Mouse (Mus musculus) liver, embryonic 13.5 days (tissue): ENCODE measurements around the gene Phf11b. TPM values are rescaled to one million over a fixed set of nuclear protein-coding genes. Genes with fewer than 3 reads are reported as not detected.
"Not testable (repeated sequence)": the region's sequence is repeated elsewhere in the genome, so short reads cannot be mapped to it uniquely, and the experiment has no call there.

Source experiments
- ATAC-seq: fragments of 200-750 bp; cut with Nextera tagmentation; 2 replicates; pipeline ENCODE4 v1.8.0; 2017; ENCODE audit warnings: low read depth, mild to moderate bottlenecking, moderate number of reproducible peaks, moderate library complexity
- DNase-seq: peaks from one replicate; pipeline ENCODE4 v3.0.0; 2022
- H3K27ac ChIP-seq: fragments of 300-500 bp; sonication (generic); 2 replicates; pipeline ENCODE4 v1.5.1; 2015; ENCODE audit warnings: moderate library complexity, mild to moderate bottlenecking, inconsistent platforms
- H3K27me3 ChIP-seq: fragments of 300-500 bp; sonication (generic); 2 replicates; pipeline ENCODE4 v1.6.1; 2015; ENCODE audit warnings: mild to moderate bottlenecking, inconsistent platforms
- H3K36me3 ChIP-seq: fragments of 300-500 bp; sonication (generic); 2 replicates; pipeline ENCODE4 v1.6.1; 2015; ENCODE audit warnings: mild to moderate bottlenecking, inconsistent platforms
- H3K4me1 ChIP-seq: fragments of 300-500 bp; sonication (generic); replicated peaks from 2 replicates; pipeline ENCODE4 v1.6.1; 2015; ENCODE audit warnings: inconsistent platforms
- H3K4me2 ChIP-seq: fragments of 300-500 bp; sonication (generic); 2 replicates; pipeline ENCODE4 v1.6.1; 2015; ENCODE audit warnings: inconsistent platforms, mild to moderate bottlenecking, moderate library complexity
- H3K4me3 ChIP-seq: fragments of 300-500 bp; sonication (generic); replicated peaks from 2 replicates; pipeline ENCODE4 v1.5.1; 2015; ENCODE audit warnings: mild to moderate bottlenecking, inconsistent platforms
- H3K9ac ChIP-seq: fragments of 300-500 bp; sonication (generic); 2 replicates; pipeline ENCODE4 v1.6.1; 2015; ENCODE audit warnings: mild to moderate bottlenecking, inconsistent platforms
- H3K9me3 ChIP-seq: fragments of 300-500 bp; sonication (generic); replicated peaks from 2 replicates; pipeline ENCODE4 v1.6.1; 2016; ENCODE audit warnings: inconsistent platforms
- WGBS: fragments of 180-500 bp; shearing (Covaris S2); methylation state at CpG from one replicate; pipeline ENCODE4 v1.1.7; 2015; ENCODE audit not compliant: insufficient replicate concordance; 5-methylcytosine and 5-hydroxymethylcytosine counted together
- polyA plus RNA-seq: library from polyadenylated mRNA; unstranded; fragments of >200 nt; fragmentation: Nextera tagmentation; extraction: Ambion mirVana; gene quantifications from 2 replicates; pipeline ENCODE4 v1.2.1, GENCODE M21; 2015

The Phf11b gene
- 0.77 and 1.3 TPM in 2 replicates for polyA plus RNA-seq

- H3K27ac ChIP-seq, DNase-seq, H3K9ac ChIP-seq, ATAC-seq, H3K4me2 ChIP-seq, H3K36me3 ChIP-seq, H3K4me1 ChIP-seq, H3K9me3 ChIP-seq, H3K4me3 ChIP-seq, H3K27me3 ChIP-seq: not testable (repeated sequence)
- WGBS: 38% methylated on average over 1 of the region's 1 CpGs
These were observed at the start of gene Phf11b for GRCm38 (mm10) chr14:59341189-59341588. TSS of gene Phf11b (minus strand) at chr14:59341351.

GRCm38 (mm10) chr14:59390181-59390580 lies 49.0 kb upstream of the Phf11b start:
- not testable (repeated sequence) for H3K4me1 ChIP-seq, H3K4me3 ChIP-seq, H3K9me3 ChIP-seq, H3K9ac ChIP-seq, H3K27ac ChIP-seq, H3K27me3 ChIP-seq, H3K4me2 ChIP-seq, H3K36me3 ChIP-seq, DNase-seq, ATAC-seq
- WGBS: 75% methylated on average over 4 of the region's 4 CpGs

- Histone ChIP-seq H3K4me2 (no peak overlapping the region), H3K9me3 (no peaks in the 10 kb centered on the region), H3K36me3 (no peaks in the 10 kb centered on the region), H3K4me1 (no peaks in the 10 kb centered on the region), H3K4me3 (no peak overlapping the region), H3K27me3 (no peaks in the 10 kb centered on the region), H3K9ac (no peak overlapping the region), H3K27ac (no peak overlapping the region)
- ATAC-seq (no peak), DNase-seq (no peak)
- 58% methylated on average over 1 of the region's 1 CpGs for WGBS
These were observed 48.4 kb upstream of the Phf11b start for GRCm38 (mm10) chr14:59389532-59389931.

- 80% methylated on average over 25 of the region's 25 CpGs for WGBS
- Histone ChIP-seq H3K27me3 (no peaks in the 10 kb centered on the region), H3K27ac (no peak overlapping the region), H3K36me3 (no peaks in the 10 kb centered on the region), H3K4me1 (no peaks in the 10 kb centered on the region), H3K9ac (no peak overlapping the region), H3K9me3 (peaks cover 8% of the 10 kb centered on the region), H3K4me3 (no peak overlapping the region), H3K4me2 (no peak overlapping the region)
- ATAC-seq (no peak), DNase-seq (peak; percentile 1)
These were observed 29.4 kb upstream of the Phf11b start for GRCm38 (mm10) chr14:59370348-59371068.

GRCm38 (mm10) chr14:59366386-59367105 lies 25.4 kb upstream of the Phf11b start:
- Histone ChIP-seq H3K27me3 (no peaks in the 10 kb centered on the region), H3K9me3 (peaks cover 7% of the 10 kb centered on the region), H3K4me3 (no peak overlapping the region), H3K9ac (no peak overlapping the region), H3K27ac (no peak overlapping the region), H3K36me3 (no peaks in the 10 kb centered on the region), H3K4me2 (no peak overlapping the region), H3K4me1 (no peaks in the 10 kb centered on the region)
- ATAC-seq (no peak), DNase-seq (no peak)
- 63% methylated on average over 8 of the region's 8 CpGs for WGBS

- no peaks in the 10 kb centered on the region for H3K27me3 ChIP-seq
- 50% methylated on average over 6 of the region's 6 CpGs for WGBS
- DNase-seq: no peak
- no peak within 1 kb of the TSS for H3K9ac ChIP-seq
- no peaks in the 10 kb centered on the region for H3K36me3 ChIP-seq
- no peak within 1 kb of the TSS for H3K27ac ChIP-seq
- no peaks in the 10 kb centered on the region for H3K4me1 ChIP-seq
- no peak for ATAC-seq
- no peak within 1 kb of the TSS for H3K4me3 ChIP-seq
- H3K4me2 ChIP-seq: no peak within 1 kb of the TSS
- no peaks in the 10 kb centered on the region for H3K9me3 ChIP-seq
These were observed 24.1 kb upstream of the Phf11b start, which contains the start of gene Phf11d for GRCm38 (mm10) chr14:59365244-59365644. TSS of gene Phf11d (minus strand) at chr14:59365470.

GRCm38 (mm10) chr14:59339541-59339940 lies 1.6 kb downstream of the Phf11b start:
- Histone ChIP-seq H3K4me3 (no peak overlapping the region), H3K27ac (no peak overlapping the region), H3K9ac (no peak overlapping the region), H3K9me3 (no peaks in the 10 kb centered on the region), H3K4me1 (no peaks in the 10 kb centered on the region), H3K36me3 (no peaks in the 10 kb centered on the region), H3K27me3 (no peaks in the 10 kb centered on the region), H3K4me2 (no peak overlapping the region)
- ATAC-seq (no peak), DNase-seq (no peak)
- 20% methylated on average over 1 of the region's 1 CpGs for WGBS

GRCm38 (mm10) chr14:59336056-59336455 lies 5.1 kb downstream of the Phf11b start:
- not testable (repeated sequence) for H3K4me3 ChIP-seq, H3K9ac ChIP-seq, H3K36me3 ChIP-seq, DNase-seq, H3K27ac ChIP-seq, H3K27me3 ChIP-seq, H3K4me2 ChIP-seq, H3K4me1 ChIP-seq, H3K9me3 ChIP-seq, ATAC-seq
- 55% methylated on average over 3 of the region's 3 CpGs for WGBS

GRCm38 (mm10) chr14:59330499-59330898 lies 10.7 kb downstream of the Phf11b start:
- H3K9ac ChIP-seq, ATAC-seq: not testable (repeated sequence)

GRCm38 (mm10) chr14:59319970-59320369 lies 21.2 kb downstream of the Phf11b start:
- not testable (repeated sequence) for H3K9me3 ChIP-seq, H3K4me2 ChIP-seq, DNase-seq, H3K36me3 ChIP-seq, ATAC-seq, H3K27me3 ChIP-seq, H3K9ac ChIP-seq, H3K4me3 ChIP-seq, H3K27ac ChIP-seq, H3K4me1 ChIP-seq
- WGBS: 71% methylated on average over 6 of the region's 6 CpGs

More at GRCm38 (mm10) chr14:59330499-59330898, 10.7 kb downstream of the Phf11b start:
- H3K36me3 ChIP-seq, H3K9me3 ChIP-seq, H3K27ac ChIP-seq, H3K4me1 ChIP-seq, H3K4me2 ChIP-seq, H3K27me3 ChIP-seq, H3K4me3 ChIP-seq, DNase-seq: not testable (repeated sequence)
- 43% methylated on average over 3 of the region's 3 CpGs for WGBS

GRCm38 (mm10) chr14:59319036-59319435 lies 22.1 kb downstream of the Phf11b start:
- not testable (repeated sequence) for H3K27ac ChIP-seq, H3K27me3 ChIP-seq, H3K4me3 ChIP-seq, H3K4me1 ChIP-seq, H3K4me2 ChIP-seq, H3K9ac ChIP-seq, ATAC-seq, H3K36me3 ChIP-seq, DNase-seq, H3K9me3 ChIP-seq
- 68% methylated on average over 3 of the region's 3 CpGs for WGBS
